Mouse (Mus musculus) cortical plate, adult 2 months (tissue): ENCODE results near the gene Hic2. TPM values are rescaled to one million over a fixed set of nuclear protein-coding genes. Genes with fewer than 3 reads are reported as not detected.

Experiments
- H3K27ac ChIP-seq: fragments of 200-500 bp; 2 replicates; pipeline ENCODE4 v1.5.1; 2012; ENCODE audit warnings: low read length, control low read depth, inconsistent platforms; ENCODE audit not compliant: insufficient read depth
- H3K4me1 ChIP-seq: fragments of 200-500 bp; 2 replicates; pipeline ENCODE4 v1.6.1; 2011; ENCODE audit warnings: low read length; ENCODE audit not compliant: control insufficient read depth, insufficient read depth
- H3K4me3 ChIP-seq: fragments of 200-500 bp; 2 replicates; pipeline ENCODE4 v1.5.1; 2011; ENCODE audit warnings: mild to moderate bottlenecking, low read length, control low read depth; ENCODE audit not compliant: insufficient read depth
- CTCF ChIP-seq: fragments of 200-500 bp; IDR thresholded peaks from 2 replicates; pipeline ENCODE4 v1.5.1; 2011; ENCODE audit warnings: mild to moderate bottlenecking, control low read depth, low read length; ENCODE audit not compliant: insufficient read depth; ENCODE audit errors: extremely low read depth
- POLR2A ChIP-seq: fragments of 200-500 bp; IDR thresholded peaks from 2 replicates; pipeline ENCODE4 v1.6.1; 2011; ENCODE audit warnings: mild to moderate bottlenecking, low read length, control low read depth; ENCODE audit not compliant: insufficient read depth; ENCODE audit errors: extremely low read depth
- polyA plus RNA-seq: library from polyadenylated mRNA; depleted of rRNA; stranded (reverse); fragments of >200 nt; gene quantifications from 2 replicates; pipeline ENCODE4 v1.2.3, GENCODE M21; 2012

The Hic2 gene
- polyA plus RNA-seq, 1 experiment = 5.7 TPM

DNA sequence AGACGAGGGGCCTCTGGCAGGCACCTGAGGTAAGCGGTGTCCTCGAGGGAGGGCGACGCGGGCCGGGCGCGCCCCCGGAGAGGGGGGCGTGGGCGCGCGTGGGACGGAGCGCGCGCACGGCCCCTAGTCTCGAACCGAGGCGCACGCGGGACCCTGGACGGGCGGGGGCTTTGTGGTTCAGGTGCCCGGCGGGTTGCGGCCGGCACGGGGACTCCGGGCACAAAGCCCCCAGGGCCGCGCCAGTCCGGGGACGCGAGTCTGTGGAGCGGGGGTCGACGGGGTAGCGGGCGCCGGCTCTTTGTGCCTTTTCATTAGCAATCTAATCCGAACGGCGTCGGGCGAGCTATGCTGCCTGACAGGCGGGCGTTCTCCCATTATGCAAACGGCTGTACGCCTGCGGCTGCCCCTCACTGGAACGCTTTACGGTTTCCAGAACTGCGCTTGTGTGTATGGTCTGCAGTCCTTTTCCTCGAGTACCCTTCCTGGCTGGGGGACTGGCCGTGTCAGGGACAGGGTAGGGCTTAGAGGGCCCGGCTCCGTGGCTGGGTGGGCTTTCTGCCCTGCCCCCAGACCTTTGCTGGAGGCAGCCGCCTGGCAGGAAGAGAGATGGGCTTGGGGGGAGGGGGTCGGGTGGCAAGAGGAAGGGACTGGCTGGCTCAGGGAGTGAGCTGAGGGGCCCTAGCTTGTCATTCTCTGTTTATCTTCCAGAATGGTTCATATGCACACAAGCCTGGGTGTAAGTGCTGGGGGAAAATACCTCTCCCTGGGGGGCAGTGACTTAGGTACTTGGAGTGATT is 528 bp downstream of the Hic2 start:
- H3K4me3 ChIP-seq = peak overlapping the region; percentile 96

DNA sequence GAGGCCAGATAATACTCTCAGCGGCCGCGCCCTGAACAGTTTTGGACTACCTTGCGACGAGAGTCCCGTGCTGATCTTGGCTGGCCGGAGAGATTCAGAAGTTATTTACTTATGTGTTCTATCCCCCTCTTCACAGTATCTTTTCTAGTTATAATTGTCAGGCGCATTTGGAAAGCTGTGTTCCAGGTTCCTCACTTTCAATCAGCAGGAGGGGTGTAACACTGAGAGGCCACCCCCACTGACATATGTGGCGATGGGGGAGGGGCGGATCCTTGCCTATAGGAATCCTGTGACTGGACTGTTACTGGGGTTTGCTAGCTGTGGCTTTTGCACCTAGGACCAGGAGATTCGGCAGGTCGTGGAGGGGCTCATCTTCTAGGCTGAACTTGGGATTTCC is 1.1 kb downstream of the Hic2 start:
- TF ChIP-seq CTCF (no peak), POLR2A (no peak)
- H3K27ac ChIP-seq = no peak overlapping the region
- H3K4me3 ChIP-seq = peak overlapping the region; percentile 96
- peaks cover 4% of the 10 kb centered on the region; the same call in 1 of the 2 replicates for H3K4me1 ChIP-seq

More for the DNA sequence above, 528 bp downstream of the Hic2 start:
- H3K4me1 ChIP-seq = peaks cover 4% of the 10 kb centered on the region; the same call in 1 of the 2 replicates
- H3K27ac ChIP-seq = peak overlapping the region; percentile 98
- TF ChIP-seq POLR2A (no peak), CTCF (no peak)

DNA sequence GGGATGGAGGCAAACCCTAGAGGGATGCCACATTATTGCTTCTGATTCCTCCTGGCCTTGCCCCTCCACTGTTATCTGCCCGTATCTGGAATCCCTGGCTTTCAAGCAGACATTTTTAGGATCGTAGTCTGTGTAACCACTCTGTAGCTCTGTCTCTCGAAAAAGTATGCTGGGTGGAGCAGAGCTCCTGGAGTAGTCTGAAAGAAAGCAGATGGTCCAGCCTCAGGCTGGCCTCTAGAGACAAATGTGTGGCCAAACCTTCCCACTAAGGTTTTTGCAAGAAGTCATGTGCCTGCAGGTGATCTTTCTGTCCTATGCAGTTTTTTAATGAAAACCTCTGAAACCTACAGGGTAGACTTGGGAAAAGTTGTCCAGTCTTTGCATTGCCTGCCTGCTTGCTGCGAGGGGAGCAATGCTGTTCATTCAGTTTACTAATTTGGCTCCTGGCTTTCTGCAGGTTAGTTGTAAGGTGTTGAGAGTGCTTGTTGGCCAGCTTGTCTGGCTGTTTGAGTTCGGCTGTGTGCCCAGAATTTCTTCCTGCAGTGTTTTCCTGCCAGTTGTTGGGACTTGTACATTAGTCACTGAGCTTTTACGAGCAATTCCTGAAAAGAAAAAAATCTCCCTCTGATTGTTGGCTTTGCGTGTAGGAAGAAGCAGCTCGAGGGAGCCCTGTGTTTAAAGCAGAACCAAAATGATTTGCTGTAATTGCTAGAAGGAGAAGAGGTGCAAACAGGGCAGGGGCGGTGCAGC is 1.7 kb downstream of the Hic2 start:
- peaks cover 6% of the 10 kb centered on the region; the same call in 1 of the 2 replicates for H3K4me1 ChIP-seq
- no peak overlapping the region for H3K27ac ChIP-seq
- peak overlapping the region; percentile 96 for H3K4me3 ChIP-seq
- TF ChIP-seq CTCF (no peak), POLR2A (no peak)

DNA sequence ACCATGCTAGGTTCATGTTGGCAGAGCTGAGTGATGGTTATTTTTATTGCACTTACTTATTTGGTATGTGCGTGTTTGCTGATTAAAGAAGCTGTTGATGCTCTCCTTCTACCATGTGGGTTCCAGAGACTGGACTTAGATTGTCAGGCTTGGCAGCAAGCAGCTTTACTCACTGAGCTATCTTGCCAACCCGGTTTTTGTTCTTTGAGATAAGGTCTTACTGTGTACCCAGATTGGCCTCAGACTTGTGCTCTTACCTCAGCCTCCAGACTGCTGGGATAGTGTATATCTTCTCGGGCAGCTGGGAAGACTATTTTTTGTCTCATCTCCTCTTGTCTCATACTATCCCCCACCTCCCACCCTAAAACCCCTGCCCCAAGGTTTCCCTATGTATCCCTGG is 4.3 kb downstream of the Hic2 start:
- H3K4me1 ChIP-seq = peaks cover 6% of the 10 kb centered on the region; the same call in 1 of the 2 replicates
- H3K4me3 ChIP-seq = no peak overlapping the region
- TF ChIP-seq CTCF (no peak), POLR2A (no peak)
- no peak overlapping the region for H3K27ac ChIP-seq

DNA sequence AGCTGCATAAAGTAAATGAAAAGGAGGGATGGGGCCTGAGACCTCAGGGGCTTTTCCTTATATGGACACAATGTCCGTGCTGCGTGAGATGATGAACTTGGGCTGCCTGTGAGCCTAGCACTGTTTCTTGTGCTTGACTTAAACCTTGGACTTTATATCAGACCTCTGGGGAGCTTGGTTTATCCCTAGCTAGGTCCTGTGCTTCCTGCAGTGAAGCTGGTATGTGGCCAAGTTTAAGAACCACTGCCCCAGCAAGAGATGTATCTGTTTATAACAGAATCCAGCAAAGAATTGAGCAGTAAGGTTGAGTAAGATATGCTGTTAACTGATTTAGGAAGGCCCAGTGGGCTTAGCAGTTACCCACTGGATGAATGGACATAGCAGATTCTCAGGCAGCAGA is 6.0 kb downstream of the Hic2 start:
- Histone ChIP-seq H3K4me3 (no peak overlapping the region), H3K27ac (no peak overlapping the region), H3K4me1 (peaks cover 6% of the 10 kb centered on the region; the same call in 1 of the 2 replicates)
- TF ChIP-seq CTCF (no peak), POLR2A (no peak)

DNA sequence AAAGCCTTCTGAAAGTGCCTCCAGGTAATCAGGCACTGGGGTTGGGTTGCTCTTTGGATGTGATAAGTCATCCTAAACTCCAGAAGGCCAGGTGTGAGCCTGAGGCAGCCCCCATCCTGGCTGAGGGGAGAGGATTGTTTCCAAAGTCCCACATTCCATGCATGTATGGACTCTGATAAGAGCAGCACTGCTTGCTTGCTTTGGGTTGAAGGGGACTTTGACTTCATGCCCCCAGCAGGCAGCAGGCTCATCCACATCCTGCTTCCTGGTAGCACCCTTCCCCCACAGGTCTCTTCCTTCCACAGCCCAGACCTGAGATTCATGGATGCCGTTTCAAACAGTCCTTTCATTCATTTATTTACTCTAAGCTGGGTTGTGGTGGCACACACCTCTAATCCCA is 10.4 kb downstream of the Hic2 start:
- TF ChIP-seq POLR2A (no peak), CTCF (no peak)
- Histone ChIP-seq H3K27ac (no peak overlapping the region), H3K4me1 (peaks cover 2% of the 10 kb centered on the region; the same call in 1 of the 2 replicates), H3K4me3 (no peak overlapping the region)

DNA sequence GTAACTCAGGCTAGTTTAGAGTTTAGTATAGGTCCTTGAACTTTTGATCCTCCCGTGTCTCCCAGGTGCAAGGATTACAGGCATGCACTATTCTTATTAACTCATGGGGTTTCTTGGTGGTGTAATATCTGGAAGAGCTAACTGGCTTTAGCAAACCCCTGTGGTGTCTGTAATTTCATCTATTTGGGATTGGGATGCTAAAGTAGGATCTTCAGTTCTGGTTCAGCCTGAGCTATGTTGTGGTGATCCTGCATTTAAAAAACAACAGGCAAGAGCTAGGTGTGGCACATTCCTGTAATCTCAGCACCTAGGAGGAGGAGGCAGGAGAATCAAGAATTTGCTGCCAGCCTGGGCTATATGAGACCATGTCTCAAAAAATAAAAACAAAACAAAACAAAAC is 11.6 kb downstream of the Hic2 start:
- Histone ChIP-seq H3K4me3 (no peak overlapping the region), H3K27ac (no peak overlapping the region), H3K4me1 (peaks cover under 1% of the 10 kb centered on the region; the same call in 1 of the 2 replicates)
- TF ChIP-seq POLR2A = no peak
- TF ChIP-seq CTCF = no peak

DNA sequence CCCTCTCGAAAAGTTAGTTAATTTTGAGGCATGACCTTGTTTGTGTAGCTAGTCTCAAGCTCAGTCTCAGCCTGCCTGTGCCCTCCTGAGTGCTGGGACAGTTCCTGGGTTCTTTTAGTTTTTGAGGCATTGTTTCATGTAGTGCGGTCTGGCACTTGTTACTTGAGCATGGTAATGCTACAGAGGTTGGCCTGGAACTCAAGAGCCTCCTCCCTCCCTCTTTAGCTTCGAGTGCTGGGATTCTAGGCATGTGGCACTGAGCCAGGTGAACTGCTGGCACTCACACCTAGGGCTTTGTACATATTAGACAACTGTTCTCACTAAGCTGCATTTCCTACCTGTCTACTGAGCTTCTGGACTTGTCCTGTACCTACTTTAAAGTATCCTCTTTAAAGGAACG is 14.4 kb downstream of the Hic2 start:
- no peaks in the 10 kb centered on the region for H3K4me1 ChIP-seq
- H3K27ac ChIP-seq = no peak overlapping the region
- no peak overlapping the region for H3K4me3 ChIP-seq
- TF ChIP-seq CTCF = no peak
- TF ChIP-seq POLR2A = no peak

DNA sequence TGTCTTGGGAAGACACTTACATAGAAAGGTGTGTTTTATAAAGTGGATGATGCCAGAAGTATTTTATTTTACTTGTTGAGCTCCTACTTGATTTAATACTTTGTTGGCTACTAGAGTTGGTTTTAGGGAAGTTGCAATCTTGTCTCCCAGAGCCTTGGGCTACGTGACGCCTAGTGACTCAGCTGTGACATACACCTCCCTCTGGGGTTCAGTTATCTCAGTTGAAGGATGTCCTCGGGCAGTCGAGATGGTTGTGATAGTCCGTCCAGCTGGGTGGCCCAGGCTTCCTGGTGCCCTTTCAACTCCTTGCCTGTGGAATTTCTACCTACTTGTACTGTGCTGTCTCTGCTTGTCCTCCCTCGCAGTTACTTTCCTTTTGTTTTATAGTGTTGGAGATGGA is 15.8 kb downstream of the Hic2 start:
- Histone ChIP-seq H3K4me1 (no peaks in the 10 kb centered on the region), H3K27ac (no peak overlapping the region), H3K4me3 (no peak overlapping the region)
- TF ChIP-seq POLR2A (no peak), CTCF (no peak)

DNA sequence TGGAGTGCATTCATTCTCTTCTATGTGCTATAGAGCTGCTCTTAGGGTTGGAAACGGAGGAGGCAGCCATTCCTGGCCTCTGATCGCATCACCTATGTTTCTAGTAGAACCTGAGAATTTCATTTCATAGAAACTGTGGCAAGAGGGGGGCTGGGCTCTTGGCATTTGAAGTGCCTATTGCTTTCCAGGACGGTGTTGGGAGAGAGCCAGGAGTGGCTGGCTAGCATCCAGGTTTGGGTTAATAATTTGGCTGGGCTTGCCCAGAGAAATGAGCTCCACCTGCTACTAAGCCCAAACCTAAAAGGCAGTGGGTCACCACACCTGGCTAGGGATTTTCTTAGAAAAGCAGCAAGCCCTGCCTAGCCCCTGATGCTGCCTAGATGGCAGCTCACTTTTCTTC is 18.2 kb downstream of the Hic2 start:
- H3K27ac ChIP-seq = no peak overlapping the region
- H3K4me3 ChIP-seq = no peak overlapping the region
- H3K4me1 ChIP-seq = no peaks in the 10 kb centered on the region
- TF ChIP-seq CTCF (no peak), POLR2A (no peak)
